Mouse (Mus musculus) T-helper 17 cell (primary cell): ENCODE measurements around the gene Lgalsl.

Source experiments
- in situ Hi-C, 2 experiments: fragments of 300-600 bp; cut with MboI, MseI; formaldehyde crosslinking; loops; 1 replicate in 1 of 2; 2 replicates in 1 of 2; pipeline ENCODE4 v1.15.1; 2025; ENCODE audit warnings: high pct_unique_total_duplicates in 2 of 2

Lgalsl gene

GRCm38 (mm10) chr11:20823961-20824360 lies 6.9 kb downstream of the Lgalsl start:
- in situ Hi-C loops = no loop called here

GRCm38 (mm10) chr11:20823301-20823700 lies 7.6 kb downstream of the Lgalsl start:
- in situ Hi-C loops = no loop called here

DNA sequence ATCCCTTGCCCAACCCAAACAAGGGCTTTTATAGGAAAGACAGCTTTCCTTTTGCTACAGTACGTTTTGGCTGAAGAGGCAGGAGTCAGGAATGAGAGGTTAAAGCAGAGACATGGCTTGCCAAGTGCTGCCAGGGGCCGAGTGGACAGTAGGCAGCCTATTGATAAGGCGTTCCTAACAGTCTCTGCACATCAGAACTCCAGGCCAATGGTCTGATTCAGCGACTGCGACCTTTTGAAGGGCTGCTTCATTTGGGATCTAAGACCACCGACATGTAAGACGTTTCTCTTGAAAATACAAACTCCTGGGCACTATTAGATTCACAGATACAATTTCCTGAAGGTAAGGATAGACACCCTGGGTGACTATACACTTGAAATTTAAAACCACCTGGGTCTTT lies 9.5 kb downstream of the Lgalsl start:
- in situ Hi-C loops = no loop called here

DNA sequence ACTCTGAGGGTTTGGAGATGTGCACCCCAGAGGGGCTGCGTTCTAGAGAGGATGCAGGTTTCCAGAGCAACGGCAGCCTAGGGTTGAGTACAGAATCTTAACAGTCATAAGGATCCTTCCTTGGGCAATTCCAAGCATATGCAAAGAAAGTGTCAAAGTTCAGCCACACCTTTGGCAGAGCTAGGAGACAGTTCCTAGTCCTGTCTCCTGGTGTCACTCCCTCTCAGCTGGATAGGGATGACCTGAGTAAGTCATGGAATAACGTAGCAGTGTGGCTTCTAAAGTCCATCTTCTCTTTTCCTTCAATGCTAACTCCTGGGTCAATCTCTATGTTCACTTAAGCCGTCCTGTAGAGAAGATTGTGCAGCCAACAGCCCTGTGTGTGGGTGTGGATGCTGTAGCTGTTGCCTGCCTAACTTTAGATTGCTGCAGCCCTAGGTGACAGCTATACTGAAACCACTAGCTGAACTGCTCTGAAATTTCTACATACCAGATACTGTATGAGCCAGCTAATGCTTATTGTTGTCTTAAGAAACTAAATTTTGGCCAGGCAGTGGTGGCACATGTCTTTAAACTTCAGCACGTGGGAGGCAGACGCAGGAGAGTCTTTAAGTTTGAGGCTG lies 16.8 kb downstream of the Lgalsl start:
- in situ Hi-C loops = no loop called here

DNA sequence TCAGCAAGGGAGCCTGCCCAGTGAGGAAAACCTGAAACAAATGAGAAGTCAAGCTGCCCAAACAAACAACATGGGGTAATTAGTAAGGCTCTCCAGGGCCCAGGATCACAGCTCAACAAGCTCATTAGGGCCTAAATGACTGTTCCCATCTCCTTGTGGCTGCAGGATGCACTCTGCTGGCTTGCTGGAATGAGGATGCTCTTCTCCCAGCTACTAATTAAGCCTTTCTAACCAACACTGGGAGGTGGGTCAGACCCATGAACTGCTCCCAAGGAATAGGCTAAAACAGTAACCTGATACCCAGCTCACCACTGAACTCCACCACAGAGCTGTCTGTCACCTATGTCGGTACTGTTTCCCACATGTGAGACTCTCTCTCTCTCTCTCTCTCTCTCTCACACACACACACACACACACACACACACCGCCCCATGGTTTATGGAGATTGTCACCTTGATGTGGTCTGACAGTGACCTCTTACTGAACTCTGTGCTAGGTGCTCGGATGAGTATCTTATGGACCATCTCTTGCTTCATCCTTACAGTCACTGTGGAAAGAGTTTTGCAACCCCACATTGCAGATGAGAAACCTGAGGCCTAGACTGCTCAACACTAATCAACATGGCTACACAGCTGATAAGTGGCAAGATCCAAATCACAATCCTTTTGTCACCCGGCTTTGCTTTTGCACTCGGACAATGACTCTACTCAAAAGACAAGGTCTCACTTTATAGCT lies 18.5 kb downstream of the Lgalsl start:
- in situ Hi-C loops = no loop called here

DNA sequence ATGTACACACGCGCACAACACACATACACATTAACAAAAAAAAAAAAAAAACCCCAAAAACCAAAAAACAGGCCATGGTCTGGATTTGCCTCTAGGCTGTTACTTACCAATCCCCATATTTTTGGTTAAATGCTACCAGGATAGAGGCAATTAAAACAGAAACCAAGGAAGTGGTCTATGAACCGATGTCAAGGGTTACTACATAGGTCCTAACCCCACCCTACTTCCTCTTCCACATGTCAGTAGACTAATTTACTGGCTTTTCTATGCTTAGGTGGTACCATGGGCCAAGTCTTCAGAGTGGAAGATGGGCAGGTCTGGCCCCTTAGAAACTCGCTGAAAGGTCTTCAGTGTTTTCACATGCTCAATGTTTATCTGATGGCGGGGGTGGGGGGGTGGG lies 24.2 kb downstream of the Lgalsl start:
- in situ Hi-C loops = no loop called here

DNA sequence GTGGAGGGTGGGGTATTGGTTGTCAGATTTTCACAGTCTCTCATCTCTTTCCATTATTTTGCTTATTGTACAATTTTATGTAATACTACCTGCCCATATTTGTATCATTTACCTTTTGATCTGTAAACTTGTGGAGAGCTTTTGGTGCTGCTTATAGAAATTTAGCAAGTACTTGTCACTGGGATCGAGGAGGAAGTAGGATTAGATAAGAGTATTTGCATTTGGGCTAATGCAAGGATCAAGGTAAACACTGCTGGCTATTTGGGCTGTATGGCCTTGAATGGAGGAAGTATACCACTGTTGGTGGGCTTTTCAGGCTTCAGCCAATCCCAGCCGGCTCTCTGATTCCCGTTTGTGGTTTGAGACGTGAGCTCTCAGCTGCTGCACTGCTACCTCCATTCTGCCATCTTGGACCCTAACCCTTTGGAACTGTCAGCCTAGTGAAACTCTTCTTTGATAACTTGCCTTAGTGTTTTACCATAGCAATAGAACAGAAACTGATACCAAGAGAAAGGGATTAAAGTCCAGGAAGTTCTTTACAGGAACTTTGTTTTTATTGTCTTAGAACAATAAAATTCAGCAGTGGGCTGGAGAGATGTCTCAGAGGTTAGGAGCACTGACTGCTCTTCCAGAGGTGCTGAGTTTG lies 25.1 kb downstream of the Lgalsl start:
- in situ Hi-C loops = no loop called here

- in situ Hi-C loops = no loop called here
Observed at GRCm38 (mm10) chr11:20804416-20804815, 26.4 kb downstream of the Lgalsl start.

DNA sequence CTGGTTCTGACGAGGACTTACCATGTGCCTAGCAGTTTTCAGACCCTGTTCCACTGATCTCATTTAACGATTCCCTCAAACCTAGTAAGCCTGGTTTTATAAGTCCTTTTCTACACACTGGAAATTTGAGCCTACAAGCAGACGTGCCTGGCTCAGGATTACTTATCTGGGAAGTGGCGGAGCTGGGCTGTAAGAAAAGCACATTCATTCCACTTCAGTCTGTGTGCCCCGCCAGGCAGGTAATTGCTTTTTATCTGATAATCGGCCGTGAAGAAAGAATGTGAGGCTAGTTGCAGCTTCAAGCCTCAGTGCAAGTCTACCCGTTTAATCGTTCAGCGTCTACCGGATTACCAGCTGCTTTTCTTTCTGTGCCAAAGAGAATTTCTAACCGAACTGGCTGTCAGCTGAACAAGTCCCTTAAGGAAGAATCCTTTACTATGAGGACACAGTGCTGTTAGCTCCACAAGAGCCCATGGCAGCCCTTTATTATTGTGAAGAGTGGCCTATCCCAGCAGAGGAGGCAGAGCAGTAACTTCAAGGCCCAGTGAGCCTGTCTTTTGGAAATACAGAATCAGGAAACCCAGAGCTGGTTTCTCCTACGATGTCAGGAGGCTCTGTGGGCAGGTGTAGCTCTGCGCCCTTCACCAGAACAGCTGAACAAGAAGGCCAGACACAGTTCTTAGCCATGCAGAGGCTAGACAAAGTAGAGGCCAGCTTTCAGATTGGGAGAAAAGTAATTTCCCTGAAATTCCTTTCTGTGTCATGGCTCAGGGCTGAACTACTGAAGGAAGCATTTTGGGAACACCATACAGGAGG lies 30.4 kb downstream of the Lgalsl start:
- in situ Hi-C loops = no loop called here

GRCm38 (mm10) chr11:20797841-20798240 lies 33.0 kb downstream of the Lgalsl start:
- in situ Hi-C loops = loop anchor here (5.0 to 25.0 kb wide), 4 partner anchors 377 to 657 kb away; no protein-coding TSS in a partner anchor

DNA sequence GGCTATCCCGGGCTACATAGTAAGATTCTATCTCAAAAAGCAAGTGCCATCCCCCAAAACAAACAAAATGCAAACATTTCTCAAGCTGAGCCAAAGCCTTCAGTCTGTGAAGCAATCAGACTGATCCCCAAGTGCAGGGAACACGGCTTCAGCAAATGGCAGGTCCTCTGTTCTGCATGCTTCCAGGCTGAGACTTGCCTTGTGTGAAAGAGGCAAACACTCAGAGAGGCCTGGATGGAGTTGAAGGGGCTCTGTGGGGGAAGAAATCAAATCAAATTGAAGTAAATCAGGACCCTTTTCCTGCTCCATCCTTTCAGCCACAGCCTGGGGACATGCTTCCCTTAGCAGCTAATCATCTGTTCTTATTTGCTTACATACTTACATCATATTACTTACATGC lies 35.4 kb downstream of the Lgalsl start:
- in situ Hi-C loops = loop anchor here (5.0 to 25.0 kb wide), 4 partner anchors 379 to 659 kb away; no protein-coding TSS in a partner anchor

- in situ Hi-C loops = loop anchor here (5.0 to 25.0 kb wide), 6 partner anchors 117 to 660 kb away; no protein-coding TSS in a partner anchor
Observed at GRCm38 (mm10) chr11:20794913-20795254, 36.0 kb downstream of the Lgalsl start.

DNA sequence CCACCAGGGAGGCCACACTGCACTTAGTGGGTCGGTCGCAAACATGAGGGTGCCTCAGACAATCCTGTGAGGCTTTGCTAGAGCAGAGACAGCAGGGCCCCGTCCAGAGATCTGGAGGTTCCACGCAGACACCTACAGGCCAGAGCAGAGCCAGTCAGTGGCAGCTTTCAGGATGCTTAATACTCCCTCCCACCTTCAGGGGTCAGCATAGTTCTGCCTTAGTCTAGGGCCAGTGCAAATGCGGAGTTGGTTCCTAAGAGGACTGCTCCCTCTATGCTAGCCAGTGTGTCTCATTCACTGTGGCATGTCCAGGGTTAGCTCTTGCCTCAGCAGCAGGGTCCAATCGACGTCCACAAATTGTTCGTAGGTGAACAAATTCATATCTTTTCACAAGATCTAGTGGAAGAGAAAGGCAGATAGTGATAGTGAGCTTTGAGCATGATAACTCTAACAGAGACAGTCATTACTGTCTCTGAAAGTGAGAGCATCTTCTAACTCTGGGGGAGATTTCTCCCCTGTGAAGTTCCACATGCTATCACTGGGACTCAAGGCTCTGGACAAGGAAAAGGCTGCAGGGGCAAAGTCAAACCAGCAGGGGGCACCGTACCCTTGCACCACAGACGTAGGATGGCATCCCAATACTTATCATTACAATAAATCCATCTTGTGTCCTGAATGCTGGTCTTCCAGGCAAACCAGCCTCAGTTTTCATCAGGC lies 36.5 kb downstream of the Lgalsl start:
- in situ Hi-C loops = loop anchor here (5.0 to 25.0 kb wide), 5 partner anchors 118 to 660 kb away; no protein-coding TSS in a partner anchor

GRCm38 (mm10) chr11:20793676-20794075 lies 37.2 kb downstream of the Lgalsl start:
- in situ Hi-C loops = loop anchor here (5.0 to 25.0 kb wide), 5 partner anchors 119 to 661 kb away; no protein-coding TSS in a partner anchor

- in situ Hi-C loops = loop anchor here (5.0 to 25.0 kb wide), 5 partner anchors 120 to 662 kb away; no protein-coding TSS in a partner anchor
Observed at GRCm38 (mm10) chr11:20792667-20793066, 38.2 kb downstream of the Lgalsl start.

GRCm38 (mm10) chr11:20791334-20791733 lies 39.5 kb downstream of the Lgalsl start:
- in situ Hi-C loops = loop anchor here (5.0 to 25.0 kb wide), 5 partner anchors 121 to 663 kb away; no protein-coding TSS in a partner anchor

DNA sequence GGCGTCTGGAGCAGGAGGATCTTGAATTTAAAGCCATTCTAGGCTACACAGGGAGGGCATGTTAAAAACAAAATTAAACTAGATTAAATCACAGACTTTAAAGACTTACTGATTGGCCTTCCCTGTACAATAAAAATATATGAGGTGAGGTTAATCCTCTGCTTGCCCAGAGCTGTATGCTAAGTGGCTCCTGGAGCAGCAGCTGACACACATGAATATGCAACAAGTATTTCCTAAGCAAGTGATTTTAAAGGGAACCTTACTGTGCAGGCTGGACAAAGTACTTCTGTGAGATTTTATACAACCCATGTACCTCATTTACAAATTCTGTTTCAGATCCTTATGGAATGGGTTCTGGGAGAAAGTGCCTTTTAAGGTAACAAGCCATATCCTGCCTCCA lies 41.8 kb downstream of the Lgalsl start:
- in situ Hi-C loops = loop anchor here (10.0 to 25.0 kb wide), 2 partner anchors 498 to 676 kb away; no protein-coding TSS in a partner anchor

DNA sequence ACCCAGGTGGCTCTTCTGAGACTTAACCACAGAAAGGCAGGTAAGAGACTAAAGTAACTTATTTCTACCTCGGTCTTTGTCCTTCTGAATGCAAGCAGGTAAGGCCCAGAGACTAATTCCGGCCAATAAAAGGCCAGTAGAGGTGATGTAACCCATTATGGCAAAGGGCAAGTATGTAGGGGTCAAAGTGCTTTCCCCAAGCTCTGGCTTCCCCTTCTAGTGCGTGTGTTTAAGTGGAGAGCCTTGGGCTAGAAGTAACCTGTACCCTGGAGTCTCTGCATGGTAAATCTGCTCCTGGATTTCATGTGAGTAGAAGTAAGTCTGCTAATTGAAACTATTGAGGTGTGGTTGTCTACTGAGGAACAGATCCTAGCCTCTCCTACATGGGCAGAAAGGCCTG lies 42.8 kb downstream of the Lgalsl start:
- in situ Hi-C loops = loop anchor here (10.0 to 25.0 kb wide), 2 partner anchors 499 to 677 kb away; no protein-coding TSS in a partner anchor

GRCm38 (mm10) chr11:20786191-20786590 lies 44.7 kb downstream of the Lgalsl start:
- in situ Hi-C loops = loop anchor here (10.0 to 25.0 kb wide), 2 partner anchors 501 to 679 kb away; no protein-coding TSS in a partner anchor

DNA sequence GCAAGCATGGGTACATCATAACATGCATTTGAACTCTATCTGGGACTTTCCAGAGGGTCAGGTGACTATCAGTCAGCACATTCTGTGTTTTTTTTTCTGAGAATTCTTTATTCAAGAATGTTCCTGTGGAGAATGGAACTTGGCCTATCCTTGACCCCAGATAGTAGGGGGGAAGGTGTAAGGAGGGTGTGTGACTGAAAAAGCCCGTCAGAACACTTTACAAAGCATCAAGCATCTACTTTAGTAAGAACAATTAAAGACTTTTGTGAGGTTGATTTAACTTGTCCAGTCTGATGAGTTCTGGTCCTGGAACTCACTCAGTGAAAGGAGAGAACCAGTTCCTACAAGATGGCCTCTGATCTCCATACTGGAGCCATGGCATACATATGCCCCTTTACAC lies 45.7 kb downstream of the Lgalsl start:
- in situ Hi-C loops = loop anchor here (10.0 to 25.0 kb wide), 2 partner anchors 502 to 680 kb away; no protein-coding TSS in a partner anchor
